ENCODE assay signal across 19 mouse cellular contexts in the genomic region with DNA sequence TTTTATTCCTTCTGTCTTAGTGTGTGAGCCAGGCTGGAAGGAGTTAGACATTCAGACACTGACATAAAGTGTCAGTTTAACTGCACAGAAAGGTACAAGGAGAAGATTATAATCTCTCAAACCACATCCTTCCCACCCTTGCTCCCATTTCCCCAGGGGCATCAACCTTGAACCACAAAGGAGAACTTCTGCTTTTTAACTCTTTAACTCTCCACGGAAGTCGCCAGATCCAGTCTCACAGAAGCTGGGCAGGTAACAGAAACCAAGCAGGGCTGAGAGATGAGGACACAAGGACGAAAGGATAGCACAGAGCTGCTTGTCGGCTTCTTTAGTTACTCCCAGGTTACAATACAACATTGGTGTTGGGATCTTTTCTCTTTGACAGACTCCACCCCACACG.
DNase-seq lines count a peak whose midpoint lies in the region; ATAC-seq and TF ChIP-seq lines count a peak whose summit lies in the region.
"Had no signal": no experiment of that assay in that cellular context is flagged by ENCODE, and none has a peak within 500 bp of the region (broad histone marks: within the 10 kb centered on the region; RNA-seq: fewer than 3 reads in every experiment).

No protein-coding gene starts in this region.

- H3K9ac ChIP-seq in MEL (ENCODE audit: control insufficient read depth, low read depth, low read length, poor library complexity, severe bottlenecking): peak overlapping the region; percentile 44
- H3K9ac ChIP-seq in forebrain, embryonic 14.5 days (ENCODE audit: low read length): no peak overlapping the region
- H3K9ac ChIP-seq: hindbrain, embryonic 12.5 days; intestine, embryonic 15.5 days; midbrain, embryonic 12.5 days had no signal

- peaks cover 12 to 29% of the 10 kb centered on the region in 2 experiments for H3K4me1 ChIP-seq in MEL (ENCODE audit: control insufficient read depth in 1 of 2, insufficient read depth in 2 of 2, low read length in 2 of 2)
- H3K4me1 ChIP-seq in forebrain, embryonic 14.5 days (ENCODE audit: control insufficient read depth, insufficient read depth, low read length): no peaks in the 10 kb centered on the region
- H3K4me1 ChIP-seq: hindbrain, embryonic 12.5 days; intestine, embryonic 15.5 days; midbrain, embryonic 12.5 days had no signal

- no peak for TF ChIP-seq RAD21 in MEL (IDR thresholded peaks at IDR 0.05; ENCODE audit: low read depth, low read length)

- TF ChIP-seq EP300 in MEL (IDR thresholded peaks at IDR 0.05; ENCODE audit: low read depth in 1 of 2, low read length in 2 of 2): peak; percentile 95 to 97

- H3K27ac ChIP-seq in MEL (ENCODE audit: control insufficient read depth, low read depth, low read length): peak overlapping the region; percentile 80
- H3K27ac ChIP-seq in forebrain, embryonic 14.5 days (ENCODE audit: low read depth, low read length): no peak overlapping the region
- H3K27ac ChIP-seq: hindbrain, embryonic 12.5 days; intestine, embryonic 15.5 days; kidney, postnatal 0 days; midbrain, embryonic 12.5 days had no signal

- no peaks in the 10 kb centered on the region for H3K9me3 ChIP-seq in MEL (replicated peaks; ENCODE audit: insufficient read depth, low read length)
- H3K9me3 ChIP-seq in forebrain, embryonic 14.5 days (replicated peaks; ENCODE audit: control insufficient read depth, low read length): no peaks in the 10 kb centered on the region
- H3K9me3 ChIP-seq: hindbrain, embryonic 12.5 days; intestine, embryonic 15.5 days; midbrain, embryonic 12.5 days had no signal

- H3K27me3 ChIP-seq in MEL (ENCODE audit: control insufficient read depth in 1 of 2, insufficient read depth in 2 of 2, low read length in 2 of 2): no peaks in the 10 kb centered on the region
- no peaks in the 10 kb centered on the region for H3K27me3 ChIP-seq in splenic B cell, adult 2 months (ENCODE audit: control insufficient read depth, insufficient read depth, low read length, poor library complexity, severe bottlenecking)
- no peaks in the 10 kb centered on the region for H3K27me3 ChIP-seq in forebrain, embryonic 14.5 days (replicated peaks; ENCODE audit: control insufficient read depth, insufficient read depth, low read length)
- H3K27me3 ChIP-seq: hindbrain, embryonic 12.5 days; intestine, embryonic 15.5 days; midbrain, embryonic 12.5 days had no signal

- DNase-seq in 416B (ENCODE audit: low read depth) (peak; percentile 97), MEL (ENCODE audit: low read depth, low spot score) (peak; percentile 85)
- peak; percentile 61 for DNase-seq in splenic B cell, adult 2 months (ENCODE audit: low read depth, low spot score)
- DNase-seq in layer of hippocampus, adult 9-11 months: no peak
- DNase-seq in cerebellum, postnatal 25 days: no peak
- no peak for DNase-seq in forebrain, embryonic 14.5 days (ENCODE audit: low spot score)
- DNase-seq in cerebellum, adult 9-10 months: no peak
- DNase-seq: adrenal gland, postnatal 25 days; cerebellum, adult 8-10 months; gastrocnemius, postnatal 14 days; liver; lung, adult 18-20 months had no signal

- TF ChIP-seq POLR2A in MEL (IDR thresholded peaks at IDR 0.05; ENCODE audit: control insufficient read depth in 1 of 2, insufficient read depth in 1 of 2, low read depth in 1 of 2, low read length in 2 of 2, poor library complexity in 1 of 2): peak in 1 of 2 experiments; percentile 37; a peak in 1 of 4 replicates

- H3K4me2 ChIP-seq in forebrain, embryonic 14.5 days (ENCODE audit: low read length): no peak overlapping the region
- H3K4me2 ChIP-seq: hindbrain, embryonic 12.5 days; intestine, embryonic 15.5 days; midbrain, embryonic 12.5 days had no signal

- ATAC-seq in inflammation-experienced regulatory T-cells, adult 6 months: peak; percentile 92
- ATAC-seq in forebrain, embryonic 14.5 days: no peak
- ATAC-seq: intestine, embryonic 15.5 days had no signal

- H3K79me2 ChIP-seq in MEL (ENCODE audit: control insufficient read depth, insufficient read depth, low read length, poor library complexity): no peaks in the 10 kb centered on the region

- 80% methylated on average over 5 of the region's 5 CpGs for WGBS in forebrain, embryonic 14.5 days

- H3K36me3 ChIP-seq in MEL (ENCODE audit: control insufficient read depth in 1 of 2, insufficient read depth in 2 of 2, low read length in 2 of 2): peaks cover 0 to 33% of the 10 kb centered on the region in 2 experiments; a peak in 2 of 4 replicates
- no peaks in the 10 kb centered on the region for H3K36me3 ChIP-seq in splenic B cell, adult 2 months (ENCODE audit: control insufficient read depth, insufficient read depth, low read length, poor library complexity, severe bottlenecking)
- no peaks in the 10 kb centered on the region for H3K36me3 ChIP-seq in forebrain, embryonic 14.5 days (ENCODE audit: control insufficient read depth, insufficient read depth, low read length)
- H3K36me3 ChIP-seq: G1E; hindbrain, embryonic 12.5 days; intestine, embryonic 15.5 days; midbrain, embryonic 12.5 days had no signal

- TF ChIP-seq CTCF in MEL (IDR thresholded peaks at IDR 0.05 in 2 of 3, conservative IDR thresholded peaks at IDR 0.05 in 1 of 3; ENCODE audit: control insufficient read depth in 1 of 3, insufficient read depth in 1 of 3, low read depth in 2 of 3, low read length in 3 of 3, poor library complexity in 1 of 3, severe bottlenecking in 1 of 3): no peak

- H3K4me3 ChIP-seq in MEL (ENCODE audit: control insufficient read depth in 1 of 2, insufficient read depth in 1 of 2, low read depth in 2 of 2, low read length in 2 of 2): peak overlapping the region; percentile 27 to 47
- no peak overlapping the region for H3K4me3 ChIP-seq in forebrain, embryonic 14.5 days (ENCODE audit: low read depth, low read length)
- H3K4me3 ChIP-seq: hindbrain, embryonic 12.5 days; intestine, embryonic 15.5 days; midbrain, embryonic 12.5 days; myocyte had no signal

TF ChIP-seq in MEL, 35 proteins besides CTCF, POLR2A, EP300 and RAD21:
- TF ChIP-seq ZMIZ1 (IDR thresholded peaks at IDR 0.05; ENCODE audit: low read depth, low read length) (0 out of 2 replicates have a peak, but pooled peaks have one; percentile 22), MYC (IDR thresholded peaks at IDR 0.05; ENCODE audit: low read depth, low read length) (0 out of 2 replicates have a peak, but pooled peaks have one; percentile 38), CHD2 (IDR thresholded peaks at IDR 0.05; ENCODE audit: low read length) (no peak), USF1 (IDR thresholded peaks at IDR 0.05; ENCODE audit: low read depth, low read length) (no peak), TCF12 (IDR thresholded peaks at IDR 0.05; ENCODE audit: low read depth, low read length) (peak; percentile 75), TAL1 (IDR thresholded peaks at IDR 0.05; ENCODE audit: low read length) (no peak), RCOR1 (IDR thresholded peaks at IDR 0.05; ENCODE audit: low read depth, low read length) (peak; percentile 74), NELFE (IDR thresholded peaks at IDR 0.05; ENCODE audit: low read depth, low read length) (peak; percentile 25; the same call in 1 of the 2 replicates), TBP (IDR thresholded peaks at IDR 0.05; ENCODE audit: low read depth, low read length) (peak; percentile 68; the same call in 1 of the 2 replicates), SIN3A (IDR thresholded peaks at IDR 0.05; ENCODE audit: low read length) (peak; percentile 76), BHLHE40 (IDR thresholded peaks at IDR 0.05; ENCODE audit: borderline replicate concordance, low read depth, low read length) (no peak), GATA1 (IDR thresholded peaks at IDR 0.05; ENCODE audit: low read depth, low read length) (peak; percentile 77), ETS1 (IDR thresholded peaks at IDR 0.05; ENCODE audit: low read depth, low read length) (peak; percentile 73), NRF1 (IDR thresholded peaks at IDR 0.05; ENCODE audit: insufficient read depth, low read depth, low read length, poor library complexity, severe bottlenecking) (no peak), ELF1 (IDR thresholded peaks at IDR 0.05; ENCODE audit: low read depth, low read length) (peak; percentile 6; the same call in 1 of the 2 replicates), MYB (IDR thresholded peaks at IDR 0.05; ENCODE audit: low read depth, low read length) (peak; percentile 98)

Comparison
In these comparisons a context has a peak if more than half of its experiments do, and no peak if none do; other contexts are left out.
1. DNase-seq: peak in 416B (single experiment), MEL (single experiment) and splenic B cell, adult 2 months (single experiment); none in layer of hippocampus, adult 9-11 months (single experiment), cerebellum, postnatal 25 days (0 of 2), forebrain, embryonic 14.5 days (single experiment) and cerebellum, adult 9-10 months (single experiment).